Mouse (Mus musculus) heart, embryonic 10.5 days (tissue): ENCODE measurements around the gene Plppr3. TPM values are rescaled to one million over a fixed set of nuclear protein-coding genes. Genes with fewer than 3 reads are reported as not detected.

Source experiments
- DNase-seq: peaks from one replicate; pipeline ENCODE4 v3.0.0-alpha.2; 2017; ENCODE audit warnings: low spot score
- H3K27ac ChIP-seq: fragments of 300-500 bp; sonication (generic); 2 replicates; pipeline ENCODE4 v1.5.1; 2016; ENCODE audit warnings: mild to moderate bottlenecking
- H3K27me3 ChIP-seq: fragments of 300-500 bp; sonication (generic); 2 replicates; pipeline ENCODE4 v1.6.1; 2016; ENCODE audit warnings: mild to moderate bottlenecking; ENCODE audit not compliant: poor library complexity, insufficient read depth, severe bottlenecking
- H3K36me3 ChIP-seq: fragments of 300-500 bp; sonication (generic); 2 replicates; pipeline ENCODE4 v1.6.1; 2016; ENCODE audit warnings: mild to moderate bottlenecking, moderate library complexity
- H3K4me1 ChIP-seq: fragments of 300-500 bp; sonication (generic); 2 replicates; pipeline ENCODE4 v1.6.1; 2016; ENCODE audit warnings: mild to moderate bottlenecking
- H3K4me3 ChIP-seq: fragments of 300-500 bp; sonication (generic); 2 replicates; pipeline ENCODE4 v1.5.1; 2016; ENCODE audit warnings: mild to moderate bottlenecking, moderate library complexity
- H3K9me3 ChIP-seq: fragments of 300-500 bp; sonication (generic); 2 replicates; pipeline ENCODE4 v1.6.1; 2016; ENCODE audit warnings: mild to moderate bottlenecking, moderate library complexity
- WGBS: fragments of 180-500 bp; shearing (Covaris S2); methylation state at CpG from one replicate; pipeline ENCODE4 v1.1.7; 2016; 5-methylcytosine and 5-hydroxymethylcytosine counted together
- polyA plus RNA-seq: library from polyadenylated mRNA; unstranded; fragments of >200 nt; fragmentation: Nextera tagmentation; extraction: Ambion mirVana; gene quantifications from 2 replicates; pipeline ENCODE4 v1.2.1, GENCODE M21; 2016

Gene Plppr3
- polyA plus RNA-seq, 1 experiment from 2014 or later, result 36.9 TPM

DNA sequence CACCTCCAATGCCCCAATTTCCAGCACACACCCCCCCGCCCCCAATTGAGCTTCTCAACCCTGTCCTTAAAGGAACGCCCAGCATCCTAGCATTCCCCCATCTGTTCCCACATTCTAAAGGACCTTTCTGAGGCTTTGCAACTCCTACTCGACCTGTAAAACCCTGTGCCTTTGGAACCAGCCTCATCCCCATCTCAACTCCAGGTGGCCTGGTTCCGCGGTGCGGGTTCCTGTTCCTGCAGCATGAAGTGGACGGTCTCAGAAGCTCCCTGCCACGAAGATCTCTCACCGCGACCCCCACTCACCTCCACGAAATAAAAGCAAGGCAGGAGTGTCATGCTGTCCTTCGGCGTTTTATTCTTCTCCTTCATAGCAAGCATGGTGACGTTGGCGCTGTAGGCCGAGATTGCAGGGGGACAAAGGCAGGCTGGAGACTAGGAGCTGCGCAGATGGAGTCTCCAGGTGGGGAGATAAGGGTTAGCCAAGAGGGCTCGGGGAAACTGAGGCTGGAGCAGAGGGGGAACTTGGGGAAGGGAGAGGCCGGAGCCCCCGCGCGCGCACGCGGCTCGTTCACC, 632 bp downstream of the Plppr3 start:
- Histone ChIP-seq H3K9me3 (no peaks in the 10 kb centered on the region), H3K27me3 (peaks cover 12% of the 10 kb centered on the region), H3K27ac (peak overlapping the region; percentile 88), H3K4me1 (peaks cover 34% of the 10 kb centered on the region), H3K36me3 (peaks cover 12% of the 10 kb centered on the region), H3K4me3 (peak overlapping the region; percentile 71)
- 5% methylated on average over 26 of the region's 26 CpGs for WGBS
- no peak for DNase-seq

DNA sequence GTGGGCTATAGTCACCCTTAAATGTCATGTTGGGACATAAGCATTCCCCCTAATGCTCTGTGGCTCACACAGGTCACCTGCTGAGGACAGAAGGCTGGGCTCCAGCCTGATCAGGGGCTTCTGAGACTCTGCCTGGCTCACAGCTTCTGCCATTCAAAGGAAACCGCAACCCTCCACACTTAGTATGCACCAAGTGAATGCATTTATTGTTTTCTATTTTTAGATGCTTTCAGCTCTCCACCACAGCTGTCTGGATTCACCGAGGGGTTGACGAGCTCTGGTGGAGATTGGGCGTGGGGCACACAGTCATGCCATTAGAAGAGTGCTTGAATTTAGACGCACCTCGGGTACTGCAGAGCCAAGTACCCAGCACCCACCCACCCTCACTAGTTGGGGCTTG, 1.1 kb downstream of the Plppr3 start:
- Histone ChIP-seq H3K36me3 (peaks cover 12% of the 10 kb centered on the region), H3K4me1 (peaks cover 34% of the 10 kb centered on the region), H3K9me3 (no peaks in the 10 kb centered on the region), H3K4me3 (peak overlapping the region; percentile 71), H3K27me3 (peaks cover 12% of the 10 kb centered on the region), H3K27ac (0 out of 2 replicates have a peak overlapping the region, but pooled peaks have one; percentile 88)
- DNase-seq, result no peak
- WGBS, result 15% methylated on average over 6 of the region's 6 CpGs

DNA sequence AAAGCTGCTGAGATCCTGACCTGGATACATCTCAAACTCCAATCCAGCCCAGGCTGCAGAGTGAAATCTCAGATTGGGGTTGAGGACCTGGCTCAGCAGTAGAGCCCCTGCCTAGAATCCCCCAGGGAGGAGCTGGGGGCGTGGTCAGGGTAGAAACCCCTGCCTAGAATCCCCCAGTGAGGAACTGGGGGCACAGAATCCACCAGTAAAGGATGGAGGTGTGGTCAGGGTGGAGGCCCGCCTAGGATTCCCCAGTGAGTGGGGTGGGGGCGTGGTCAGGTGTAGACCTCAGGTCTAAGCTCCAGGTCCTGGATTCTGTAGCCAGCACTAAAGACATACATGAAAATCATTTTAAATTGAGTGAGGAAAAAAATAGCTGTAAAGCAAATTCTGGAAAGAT, 1.6 kb downstream of the Plppr3 start:
- H3K27me3 ChIP-seq, result peaks cover 12% of the 10 kb centered on the region
- DNase-seq, result no peak
- no peak overlapping the region for H3K27ac ChIP-seq
- peaks cover 34% of the 10 kb centered on the region for H3K4me1 ChIP-seq
- peak overlapping the region; percentile 71; the same call in 1 of the 2 replicates for H3K4me3 ChIP-seq
- no peaks in the 10 kb centered on the region for H3K9me3 ChIP-seq
- H3K36me3 ChIP-seq, result peaks cover 12% of the 10 kb centered on the region
- WGBS, result 48% methylated on average over 3 of the region's 3 CpGs

DNA sequence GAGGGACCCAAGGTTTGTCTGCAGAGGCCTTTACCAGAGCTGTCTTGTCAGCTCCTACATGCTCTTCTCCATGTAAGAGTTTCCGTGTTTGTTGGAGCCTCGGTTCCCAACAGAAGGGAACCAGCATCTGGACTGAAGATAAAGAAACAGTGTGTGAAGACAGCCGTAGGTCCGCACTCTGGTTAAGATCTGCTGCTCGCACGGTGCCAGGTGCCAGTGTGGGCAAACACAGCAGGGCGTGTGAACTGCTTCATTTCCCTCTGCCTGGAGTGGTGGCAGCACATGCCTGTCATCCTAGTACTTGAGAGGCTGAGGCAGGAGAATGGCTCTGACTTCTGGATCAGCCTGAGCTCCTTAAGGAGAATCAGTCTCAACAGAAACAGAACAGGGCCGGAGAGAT, 2.6 kb downstream of the Plppr3 start:
- H3K4me1 ChIP-seq, result peaks cover 34% of the 10 kb centered on the region
- no peaks in the 10 kb centered on the region for H3K9me3 ChIP-seq
- H3K36me3 ChIP-seq, result peaks cover 18% of the 10 kb centered on the region
- H3K27ac ChIP-seq, result no peak overlapping the region
- H3K27me3 ChIP-seq, result peaks cover 12% of the 10 kb centered on the region; the same call in 1 of the 2 replicates
- H3K4me3 ChIP-seq, result no peak overlapping the region
- no peak for DNase-seq
- 81% methylated on average over 8 of the region's 8 CpGs for WGBS

DNA sequence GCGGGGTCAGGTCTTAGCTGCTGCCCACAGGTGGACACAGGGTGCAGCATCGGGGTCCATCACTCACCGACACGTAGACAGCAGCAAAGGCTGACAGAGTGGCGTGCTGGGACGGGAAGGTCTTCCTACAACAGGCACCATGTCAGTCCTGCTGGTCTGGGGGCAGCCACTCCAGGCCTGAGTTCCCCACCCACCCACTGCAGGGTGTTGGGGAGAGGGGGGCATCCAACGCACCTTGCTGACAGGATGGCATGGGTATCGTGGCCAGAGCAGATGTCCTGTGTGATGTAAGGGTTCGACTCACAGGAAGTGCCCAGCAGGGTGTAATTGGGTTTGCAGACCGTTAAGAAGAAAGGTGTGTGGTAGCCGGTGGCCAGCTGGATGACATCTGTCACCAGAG, 7.8 kb downstream of the Plppr3 start:
- WGBS, result 75% methylated on average over 11 of the region's 11 CpGs
- H3K27ac ChIP-seq, result no peak overlapping the region
- no peaks in the 10 kb centered on the region for H3K9me3 ChIP-seq
- peaks cover 66% of the 10 kb centered on the region for H3K36me3 ChIP-seq
- peaks cover 24% of the 10 kb centered on the region for H3K4me1 ChIP-seq
- no peaks in the 10 kb centered on the region for H3K27me3 ChIP-seq
- no peak overlapping the region for H3K4me3 ChIP-seq
- no peak for DNase-seq

DNA sequence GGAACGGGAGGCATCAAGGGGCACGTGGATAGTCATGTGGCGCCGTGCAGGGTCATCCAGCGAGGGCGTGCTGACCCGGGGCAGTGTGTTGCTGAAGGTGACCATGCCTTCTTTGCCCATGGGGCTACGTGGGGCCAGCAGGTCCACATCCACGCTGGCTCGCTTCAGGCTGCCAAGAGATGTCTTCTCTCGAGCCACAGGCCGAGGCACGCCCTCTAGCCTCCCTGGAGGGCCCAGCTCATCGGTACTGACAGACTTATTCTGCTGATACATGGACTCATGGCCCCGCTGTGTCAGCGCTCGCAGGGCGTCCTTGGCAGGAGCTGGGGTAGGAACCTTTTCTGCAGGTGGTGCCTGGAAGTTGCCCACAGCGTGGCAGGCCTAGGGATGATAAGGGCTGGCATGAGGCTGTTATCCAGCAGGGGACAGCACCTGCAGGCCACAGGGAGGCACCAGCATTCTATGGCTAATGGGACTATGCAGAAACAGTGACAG, 8.6 kb downstream of the Plppr3 start:
- H3K27ac ChIP-seq, result no peak overlapping the region
- no peaks in the 10 kb centered on the region for H3K9me3 ChIP-seq
- no peak for DNase-seq
- H3K27me3 ChIP-seq, result no peaks in the 10 kb centered on the region
- 70% methylated on average over 19 of the region's 19 CpGs for WGBS
- peaks cover 28% of the 10 kb centered on the region for H3K4me1 ChIP-seq
- no peak overlapping the region; the same call in 1 of the 2 replicates for H3K4me3 ChIP-seq
- peaks cover 67% of the 10 kb centered on the region for H3K36me3 ChIP-seq

DNA sequence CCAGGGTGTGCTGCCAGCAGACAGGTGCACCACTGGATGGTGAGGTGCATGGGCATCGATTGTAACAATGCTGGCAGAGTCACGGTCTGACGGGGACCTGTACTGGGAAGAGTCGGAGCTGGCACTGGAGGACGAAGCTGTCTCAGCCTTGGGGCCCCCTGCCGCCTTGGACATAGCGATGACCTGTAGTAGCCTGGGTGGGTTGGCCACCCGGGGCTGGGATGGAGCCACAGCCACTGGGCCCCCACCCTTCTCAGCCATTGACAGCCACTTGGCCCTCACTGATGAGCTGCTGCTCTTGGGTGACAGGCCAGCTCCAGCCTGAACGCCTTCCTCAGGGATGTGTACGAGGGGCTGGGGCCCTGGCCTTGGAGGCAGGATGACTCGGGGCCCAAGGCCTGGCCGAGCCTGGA, 9.2 kb downstream of the Plppr3 start:
- H3K4me1 ChIP-seq, result peaks cover 34% of the 10 kb centered on the region
- H3K27ac ChIP-seq, result 0 out of 2 replicates have a peak overlapping the region, but pooled peaks have one; percentile 2
- no peak for DNase-seq
- H3K9me3 ChIP-seq, result no peaks in the 10 kb centered on the region
- 59% methylated on average over 12 of the region's 12 CpGs for WGBS
- H3K36me3 ChIP-seq, result peaks cover 74% of the 10 kb centered on the region
- peak overlapping the region; percentile 15; the same call in 1 of the 2 replicates for H3K4me3 ChIP-seq
- no peaks in the 10 kb centered on the region for H3K27me3 ChIP-seq

DNA sequence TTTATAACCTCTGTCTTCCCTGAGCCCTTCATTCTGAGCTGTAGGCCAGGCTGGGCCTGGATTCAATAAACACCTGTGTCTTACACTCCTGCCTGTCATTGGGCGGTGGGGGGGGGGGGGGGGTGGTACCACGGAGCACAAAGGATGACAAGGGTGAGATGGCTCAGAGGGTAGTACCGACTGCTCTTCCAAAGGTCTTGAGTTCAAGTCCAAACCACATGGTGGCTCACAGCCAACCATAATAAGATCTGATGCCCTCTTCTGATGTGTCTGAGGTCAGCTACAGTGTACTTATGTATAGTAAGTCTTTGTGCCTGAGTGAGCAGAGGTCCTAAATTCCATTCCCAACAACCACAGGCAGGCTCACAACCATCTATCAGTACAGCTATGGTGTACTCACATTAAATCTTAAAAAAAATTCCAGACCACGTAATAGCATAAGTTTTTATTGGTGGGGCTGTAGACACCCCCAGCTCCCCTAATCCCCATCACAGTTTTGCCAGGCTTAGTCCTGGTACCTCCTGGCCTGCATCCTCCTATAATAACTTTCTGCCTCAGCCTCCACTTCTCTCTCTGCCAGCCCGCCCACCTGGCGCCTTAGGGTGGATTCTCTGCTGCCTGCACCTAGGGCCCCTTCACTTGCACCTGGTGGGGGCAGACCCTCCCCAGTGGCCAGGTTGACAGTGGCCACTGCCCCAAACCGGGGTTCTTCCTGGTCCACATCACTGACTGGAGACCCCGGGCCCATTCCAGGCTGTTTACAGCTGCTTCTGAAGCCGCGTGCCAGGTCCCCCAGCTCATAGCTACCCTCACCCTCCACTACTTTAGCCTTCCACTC, 9.9 kb downstream of the Plppr3 start:
- no peaks in the 10 kb centered on the region for H3K27me3 ChIP-seq
- 0 out of 2 replicates have a peak overlapping the region, but pooled peaks have one; percentile 2 for H3K27ac ChIP-seq
- H3K4me1 ChIP-seq, result peaks cover 39% of the 10 kb centered on the region
- 65% methylated on average over 10 of the region's 10 CpGs for WGBS
- H3K9me3 ChIP-seq, result no peaks in the 10 kb centered on the region
- peaks cover 80% of the 10 kb centered on the region for H3K36me3 ChIP-seq
- H3K4me3 ChIP-seq, result peak overlapping the region; percentile 15; the same call in 1 of the 2 replicates
- no peak for DNase-seq

DNA sequence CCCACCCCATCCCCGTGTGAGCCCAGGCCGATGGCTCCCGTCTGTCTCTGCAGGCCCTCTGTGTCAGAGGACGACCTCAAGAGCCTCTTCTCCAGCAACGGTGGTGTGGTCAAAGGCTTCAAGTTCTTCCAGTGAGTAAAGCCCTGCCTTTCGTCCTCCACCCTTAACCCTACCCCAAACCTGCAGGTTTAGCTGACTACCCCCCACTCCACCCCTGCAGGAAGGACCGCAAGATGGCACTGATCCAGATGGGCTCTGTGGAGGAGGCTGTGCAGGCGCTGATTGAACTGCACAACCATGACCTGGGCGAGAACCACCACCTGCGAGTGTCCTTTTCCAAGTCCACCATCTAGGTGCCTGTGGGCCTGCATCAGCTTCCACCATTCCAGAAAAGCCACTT, 11.5 kb downstream of the Plppr3 start:
- Histone ChIP-seq H3K36me3 (peaks cover 93% of the 10 kb centered on the region), H3K27me3 (no peaks in the 10 kb centered on the region), H3K4me1 (peaks cover 54% of the 10 kb centered on the region), H3K9me3 (no peaks in the 10 kb centered on the region), H3K27ac (no peak overlapping the region), H3K4me3 (no peak overlapping the region)
- 81% methylated on average over 10 of the region's 10 CpGs for WGBS
- DNase-seq, result no peak

DNA sequence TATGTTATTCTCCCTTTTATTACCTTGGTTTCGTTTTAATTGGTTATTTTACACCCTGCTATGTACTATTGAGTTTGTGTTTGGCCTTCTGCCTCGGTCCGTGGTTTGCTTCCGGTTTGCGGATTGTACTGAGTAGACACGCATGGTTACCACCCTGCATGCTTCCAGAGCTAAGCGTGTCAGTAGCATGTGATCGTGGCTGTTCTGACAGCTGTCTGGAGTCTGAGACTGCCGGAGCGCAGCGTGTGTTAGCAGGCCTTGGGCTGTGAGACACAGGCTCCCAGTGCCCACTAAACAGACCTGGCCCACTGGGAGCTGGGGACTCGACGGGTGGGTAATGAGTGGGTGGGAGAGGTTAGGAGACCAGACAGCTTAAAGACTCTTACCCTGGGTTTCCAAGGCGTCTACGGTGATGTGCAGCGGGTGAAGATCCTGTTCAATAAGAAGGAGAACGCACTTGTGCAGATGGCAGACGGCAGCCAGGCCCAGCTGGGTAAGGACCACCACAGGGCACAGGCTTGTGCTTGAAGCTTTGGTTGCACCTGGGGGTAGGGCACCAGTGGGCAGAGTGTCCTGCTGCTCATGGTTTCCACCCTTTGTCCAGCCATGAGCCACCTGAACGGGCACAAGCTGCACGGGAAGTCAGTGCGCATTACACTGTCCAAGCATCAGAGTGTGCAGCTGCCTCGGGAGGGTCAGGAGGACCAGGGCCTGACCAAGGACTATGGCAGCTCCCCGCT, 12.2 kb downstream of the Plppr3 start:
- 93% methylated on average over 23 of the region's 23 CpGs for WGBS
- Histone ChIP-seq H3K27me3 (no peaks in the 10 kb centered on the region), H3K9me3 (no peaks in the 10 kb centered on the region), H3K27ac (no peak overlapping the region), H3K36me3 (peaks cover 98% of the 10 kb centered on the region), H3K4me1 (peaks cover 59% of the 10 kb centered on the region), H3K4me3 (no peak overlapping the region)
- no peak for DNase-seq

DNA sequence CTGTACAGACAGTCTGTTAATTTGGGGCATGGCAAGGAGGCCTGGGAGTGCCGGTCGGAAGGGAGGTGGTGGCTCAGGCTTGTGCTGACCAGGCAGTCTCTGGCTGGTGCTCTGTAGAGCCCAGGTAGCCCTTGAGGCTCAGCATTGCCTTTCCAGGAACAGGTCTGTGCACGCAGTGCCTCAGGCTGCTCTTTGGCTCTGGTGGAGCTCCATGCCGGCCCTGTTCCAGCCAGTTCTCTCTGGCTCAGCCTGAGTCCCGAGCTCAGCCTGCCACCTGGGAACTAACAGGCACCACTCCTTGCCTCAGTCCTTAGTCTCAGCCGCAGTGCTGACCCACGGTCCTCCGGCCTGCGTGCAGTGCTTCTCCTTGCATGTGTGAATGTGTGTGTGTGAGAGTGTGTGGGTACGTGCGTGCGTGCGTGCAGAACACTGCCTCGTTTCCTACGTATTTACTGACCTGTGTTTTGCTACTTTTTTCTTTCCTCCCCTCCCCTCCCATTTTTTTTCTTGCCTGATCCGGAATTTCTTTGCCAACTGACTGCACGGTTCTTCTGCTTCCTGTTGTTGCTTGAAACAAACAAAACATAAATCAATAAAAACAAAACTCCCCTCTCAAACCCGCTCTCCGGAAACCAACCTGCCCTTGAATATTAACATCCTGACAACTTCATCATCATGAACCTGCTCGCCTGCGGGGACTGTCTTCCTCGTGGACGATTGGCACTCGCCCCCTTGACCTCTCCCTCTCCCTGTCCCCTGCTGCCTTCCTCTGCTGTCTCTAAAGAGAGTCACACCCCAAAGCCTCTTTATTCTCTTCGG, 13.0 kb downstream of the Plppr3 start:
- WGBS, result 92% methylated on average over 25 of the region's 25 CpGs
- H3K4me1 ChIP-seq, result peaks cover 60% of the 10 kb centered on the region

More for the DNA sequence above, 13.0 kb downstream of the Plppr3 start:
- Histone ChIP-seq H3K4me3 (no peak overlapping the region), H3K27ac (no peak overlapping the region; the same call in 1 of the 2 replicates), H3K27me3 (no peaks in the 10 kb centered on the region), H3K9me3 (no peaks in the 10 kb centered on the region), H3K36me3 (peaks cover 99% of the 10 kb centered on the region)
- no peak for DNase-seq
